Mouse (Mus musculus): ENCODE measurements around the gene Rpl7a. TPM values are rescaled to one million over a fixed set of nuclear protein-coding genes. Genes with fewer than 3 reads are reported as not detected.

Gene Rpl7a
- polyA plus RNA-seq, 1 experiment from 2014 or later: 566 TPM

GRCm38 (mm10) chr2:26951346-26951905 lies 40.9 kb downstream of the Rpl7a start:
- H3K9me3 ChIP-seq: no peaks in the 10 kb centered on the region
- DNase-seq (ENCODE audit: low spot score): no peak
- no peak overlapping the region for H3K4me3 ChIP-seq
- no peaks in the 10 kb centered on the region for H3K4me1 ChIP-seq (replicated peaks)
- WGBS: 87% methylated on average over 8 of the region's 8 CpGs
- no peaks in the 10 kb centered on the region for H3K27me3 ChIP-seq (ENCODE audit: insufficient read depth, poor library complexity, severe bottlenecking)
- H3K27ac ChIP-seq: no peak overlapping the region
- H3K36me3 ChIP-seq: peaks cover 99% of the 10 kb centered on the region

DNA sequence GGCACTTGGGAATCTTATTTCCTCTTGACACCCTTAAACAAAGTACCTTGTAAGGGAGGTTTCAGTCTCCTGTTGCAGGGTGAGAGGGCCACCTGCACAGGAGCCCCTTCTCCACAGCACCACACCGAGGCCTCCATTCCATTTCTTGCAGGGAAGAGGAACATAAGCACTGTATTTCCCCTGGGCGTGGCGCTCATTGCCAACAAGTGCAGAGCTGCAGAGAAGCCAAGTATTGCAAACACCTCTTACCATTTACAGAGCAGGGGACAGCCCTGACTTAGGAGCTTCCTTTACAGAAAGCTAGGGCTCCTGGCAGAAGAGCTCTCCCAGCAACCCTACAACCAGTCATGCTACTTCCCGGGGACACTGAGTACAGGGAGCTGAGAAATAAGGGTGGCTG lies 41.6 kb downstream of the Rpl7a start:
- peaks cover 99% of the 10 kb centered on the region for H3K36me3 ChIP-seq
- 93% methylated on average over 4 of the region's 4 CpGs for WGBS
- no peak overlapping the region for H3K4me3 ChIP-seq
- H3K4me1 ChIP-seq (replicated peaks): no peaks in the 10 kb centered on the region
- no peaks in the 10 kb centered on the region for H3K9me3 ChIP-seq
- no peak for DNase-seq (ENCODE audit: low spot score)
- no peak overlapping the region for H3K27ac ChIP-seq
- H3K27me3 ChIP-seq (ENCODE audit: insufficient read depth, poor library complexity, severe bottlenecking): no peaks in the 10 kb centered on the region

GRCm38 (mm10) chr2:26952866-26953265 lies 42.3 kb downstream of the Rpl7a start:
- Histone ChIP-seq H3K9me3 (no peaks in the 10 kb centered on the region), H3K27me3 (ENCODE audit: insufficient read depth, poor library complexity, severe bottlenecking) (no peaks in the 10 kb centered on the region), H3K4me3 (no peak overlapping the region), H3K4me1 (replicated peaks) (no peaks in the 10 kb centered on the region), H3K36me3 (peaks cover 100% of the 10 kb centered on the region), H3K27ac (no peak overlapping the region)
- no peak for DNase-seq (ENCODE audit: low spot score)
- 93% methylated on average over 8 of the region's 8 CpGs for WGBS

DNA sequence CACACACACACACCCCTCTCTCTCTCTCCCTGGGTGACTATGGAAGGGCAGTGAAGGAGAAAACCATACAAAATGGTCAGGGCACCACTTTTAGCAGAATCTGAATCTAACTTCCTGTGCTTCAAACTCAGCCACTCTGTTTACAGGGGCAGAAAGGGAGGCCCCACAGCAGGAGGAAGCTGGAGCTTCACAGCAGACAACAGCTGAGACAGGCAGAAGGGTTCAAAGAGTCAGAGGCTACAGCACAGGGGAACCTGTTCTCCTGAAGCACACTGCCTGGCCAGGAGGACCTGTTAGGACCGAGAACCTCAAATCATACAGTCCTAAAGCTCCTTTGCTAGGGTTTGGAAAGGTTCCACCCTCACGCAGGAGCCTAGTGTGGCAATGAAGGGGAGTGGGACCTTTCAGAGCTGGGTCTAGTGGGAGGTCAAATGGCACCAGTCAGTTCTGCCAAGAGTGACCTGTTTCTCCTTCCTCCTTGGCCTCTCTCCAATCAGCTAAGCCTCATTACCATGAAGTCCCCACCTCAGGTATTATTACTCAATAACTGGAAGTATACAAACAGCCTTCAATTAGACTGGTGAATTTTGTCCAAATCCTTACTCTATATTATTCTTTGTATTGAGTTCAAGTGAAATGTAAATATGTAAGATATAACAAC lies 44.3 kb downstream of the Rpl7a start:
- no peak overlapping the region for H3K4me3 ChIP-seq
- H3K36me3 ChIP-seq: peaks cover 97% of the 10 kb centered on the region
- no peak overlapping the region for H3K27ac ChIP-seq
- H3K4me1 ChIP-seq (replicated peaks): no peaks in the 10 kb centered on the region
- no peaks in the 10 kb centered on the region for H3K27me3 ChIP-seq (ENCODE audit: insufficient read depth, poor library complexity, severe bottlenecking)
- DNase-seq (ENCODE audit: low spot score): no peak
- WGBS: 95% methylated on average over 2 of the region's 2 CpGs
- no peaks in the 10 kb centered on the region for H3K9me3 ChIP-seq

- H3K27me3 ChIP-seq (ENCODE audit: insufficient read depth, poor library complexity, severe bottlenecking): no peaks in the 10 kb centered on the region
- peaks cover 3% of the 10 kb centered on the region for H3K4me1 ChIP-seq (replicated peaks)
- H3K9me3 ChIP-seq: no peaks in the 10 kb centered on the region
- no peak overlapping the region for H3K27ac ChIP-seq
- no peak overlapping the region for H3K4me3 ChIP-seq
- no peak for DNase-seq (ENCODE audit: low spot score)
- H3K36me3 ChIP-seq: peaks cover 97% of the 10 kb centered on the region
- 95% methylated on average over 12 of the region's 12 CpGs for WGBS
Measured at GRCm38 (mm10) chr2:26956811-26957487, 46.4 kb downstream of the Rpl7a start.

- Histone ChIP-seq H3K36me3 (peaks cover 97% of the 10 kb centered on the region), H3K27me3 (ENCODE audit: insufficient read depth, poor library complexity, severe bottlenecking) (no peaks in the 10 kb centered on the region), H3K27ac (no peak overlapping the region), H3K9me3 (no peaks in the 10 kb centered on the region), H3K4me3 (no peak overlapping the region), H3K4me1 (replicated peaks) (peaks cover 8% of the 10 kb centered on the region)
- WGBS: 92% methylated on average over 2 of the region's 2 CpGs
- no peak for DNase-seq (ENCODE audit: low spot score)
Measured at GRCm38 (mm10) chr2:26957488-26957859, 46.9 kb downstream of the Rpl7a start.

GRCm38 (mm10) chr2:26960756-26961155 lies 50.2 kb downstream of the Rpl7a start:
- H3K36me3 ChIP-seq: peaks cover 64% of the 10 kb centered on the region
- DNase-seq (ENCODE audit: low spot score): no peak
- H3K27ac ChIP-seq: no peak overlapping the region
- WGBS: 85% methylated on average over 4 of the region's 4 CpGs
- H3K4me1 ChIP-seq (replicated peaks): peaks cover 31% of the 10 kb centered on the region
- no peaks in the 10 kb centered on the region for H3K27me3 ChIP-seq (ENCODE audit: insufficient read depth, poor library complexity, severe bottlenecking)
- no peaks in the 10 kb centered on the region for H3K9me3 ChIP-seq
- H3K4me3 ChIP-seq: no peak overlapping the region

Other genes with a start within 250 kb of the Rpl7a start
- not detected in 2 replicates for gene Lcn4, start 239.5 kb upstream of the Rpl7a start, polyA plus RNA-seq (2016; fragmentation: Nextera tagmentation; extraction: Ambion mirVana)
- gene Abo, start 45.8 kb upstream of the Rpl7a start, polyA plus RNA-seq (2016; fragmentation: Nextera tagmentation; extraction: Ambion mirVana): not detected in 2 replicates
- 30.8 and 33.4 TPM in 2 replicates for gene Surf6, start 7.9 kb upstream of the Rpl7a start, polyA plus RNA-seq (2016; fragmentation: Nextera tagmentation; extraction: Ambion mirVana)
- gene Med22, start 87 bp upstream of the Rpl7a start, polyA plus RNA-seq (2016; fragmentation: Nextera tagmentation; extraction: Ambion mirVana): 111 and 130 TPM in 2 replicates
- 53.2 and 58.0 TPM in 2 replicates for gene Surf2, start 5.6 kb downstream of the Rpl7a start, polyA plus RNA-seq (2016; fragmentation: Nextera tagmentation; extraction: Ambion mirVana)
- gene Surf1, start 5.8 kb downstream of the Rpl7a start, polyA plus RNA-seq (2016; fragmentation: Nextera tagmentation; extraction: Ambion mirVana): 47.4 and 53.6 TPM in 2 replicates
- gene Surf4, start 23.2 kb downstream of the Rpl7a start, polyA plus RNA-seq (2016; fragmentation: Nextera tagmentation; extraction: Ambion mirVana): 155 and 158 TPM in 2 replicates
- gene Stkld1, start 23.3 kb downstream of the Rpl7a start, polyA plus RNA-seq (2016; fragmentation: Nextera tagmentation; extraction: Ambion mirVana): 0.09 and 0.30 TPM in 2 replicates
- gene Rexo4, start 53.6 kb downstream of the Rpl7a start, polyA plus RNA-seq (2016; fragmentation: Nextera tagmentation; extraction: Ambion mirVana): 47.4 and 56.1 TPM in 2 replicates
- not detected in 2 replicates for gene Adamts13, start 62.7 kb downstream of the Rpl7a start, polyA plus RNA-seq (2016; fragmentation: Nextera tagmentation; extraction: Ambion mirVana)
- gene Cacfd1, start 99.2 kb downstream of the Rpl7a start, polyA plus RNA-seq (2016; fragmentation: Nextera tagmentation; extraction: Ambion mirVana): 93.2 and 96.9 TPM in 2 replicates
- 2.8 and 3.1 TPM in 2 replicates for gene Slc2a6, start 117.2 kb downstream of the Rpl7a start, polyA plus RNA-seq (2016; fragmentation: Nextera tagmentation; extraction: Ambion mirVana)
- 0.11 and 0.29 TPM in 2 replicates for gene Mymk, start 161.4 kb downstream of the Rpl7a start, polyA plus RNA-seq (2016; fragmentation: Nextera tagmentation; extraction: Ambion mirVana)
- gene Adamtsl2, start 168.6 kb downstream of the Rpl7a start, polyA plus RNA-seq (2016; fragmentation: Nextera tagmentation; extraction: Ambion mirVana): 4.0 and 7.0 TPM in 2 replicates
- 0.26 TPM in 2 replicates for gene Fam163b, start 231.7 kb downstream of the Rpl7a start, polyA plus RNA-seq (2016; fragmentation: Nextera tagmentation; extraction: Ambion mirVana)

Measured in hindbrain, embryonic 10.5 days (tissue).